Mouse (Mus musculus) lung, postnatal 14 days (tissue): ENCODE measurements around the gene Tmx1.
A peak's percentile ranks its signal among the peaks of the same experiment; 100 is the strongest.

Experiments used
- DNase-seq: peaks from one replicate; pipeline ENCODE4 v3.0.0; 2021

Gene Tmx1

DNA sequence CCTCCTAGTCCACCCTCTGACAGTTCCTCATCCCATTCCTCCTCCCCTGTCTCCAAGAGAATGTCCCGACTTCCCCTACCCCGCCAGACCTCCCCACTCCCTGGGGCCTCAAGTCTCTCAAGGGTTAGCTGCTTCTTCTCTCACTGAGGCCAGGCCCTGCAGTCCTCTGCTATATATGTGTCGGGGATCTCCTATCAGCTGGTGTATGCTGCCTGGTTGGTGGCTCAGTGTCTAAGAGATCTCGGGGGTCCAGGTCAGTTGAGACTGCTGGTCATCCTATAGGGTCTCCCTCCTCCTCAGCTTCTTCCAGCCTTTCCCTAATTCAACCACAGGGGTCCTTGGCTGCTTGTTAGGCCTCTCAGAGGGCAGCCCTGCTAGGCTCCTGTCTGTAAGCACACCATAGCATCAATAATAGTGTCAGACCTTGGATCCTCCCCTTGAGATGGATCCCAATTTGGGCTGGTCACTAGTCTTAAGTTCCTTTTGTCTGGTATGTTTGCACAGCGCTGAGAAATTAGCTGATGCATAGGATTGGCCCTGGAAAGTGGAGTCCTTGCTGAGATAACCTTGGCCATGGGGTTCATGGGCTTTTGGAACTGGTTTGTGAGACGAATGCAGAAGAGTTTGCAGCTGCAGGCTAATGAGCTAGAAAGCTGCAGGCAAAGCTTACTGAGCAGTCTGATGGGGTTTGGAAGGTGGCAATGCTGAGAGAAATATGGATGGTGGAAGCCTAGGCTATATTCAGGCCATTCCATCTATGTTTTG lies 34.0 kb downstream of the Tmx1 start:
- DNase-seq: no peak

GRCm38 (mm10) chr12:70492441-70492840 lies 39.5 kb downstream of the Tmx1 start:
- no peak for DNase-seq

DNA sequence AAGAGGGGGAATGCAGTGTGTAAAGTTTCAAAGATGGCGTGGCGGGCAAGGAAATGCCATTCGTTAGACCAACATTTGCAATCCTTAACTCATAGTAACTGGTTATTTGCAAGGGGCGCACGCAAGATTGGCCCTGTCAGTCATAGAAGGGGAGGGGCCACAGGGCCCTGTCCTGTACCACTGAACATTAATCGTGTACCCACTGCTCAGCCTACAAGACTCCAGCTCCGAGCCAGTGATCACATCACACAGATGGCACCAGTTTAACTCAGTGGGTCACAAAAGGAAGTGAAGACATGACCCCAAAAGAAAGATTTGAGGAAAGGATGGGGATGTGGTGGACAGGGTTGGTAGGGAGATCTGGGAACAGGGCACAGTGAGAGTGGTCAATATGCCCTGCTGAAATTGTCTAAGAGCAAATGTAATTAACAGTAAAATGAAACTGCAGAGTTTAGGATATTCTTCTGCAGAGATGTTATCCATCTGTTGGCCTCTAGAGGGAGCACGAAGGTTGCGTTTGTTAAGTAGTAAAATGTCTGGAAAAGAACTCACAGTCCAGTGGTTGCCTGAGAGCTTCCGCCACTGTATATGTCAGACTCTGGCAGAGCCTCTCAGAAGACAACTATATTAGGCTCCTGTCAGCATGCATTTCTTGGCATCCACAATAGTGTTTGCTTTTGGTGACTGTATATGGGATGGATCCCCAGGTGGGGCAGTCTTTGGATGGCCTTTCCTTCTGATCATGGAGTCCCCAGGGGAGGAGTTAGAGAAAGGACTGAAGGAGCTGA lies 41.8 kb downstream of the Tmx1 start:
- peak; percentile 61 for DNase-seq

DNA sequence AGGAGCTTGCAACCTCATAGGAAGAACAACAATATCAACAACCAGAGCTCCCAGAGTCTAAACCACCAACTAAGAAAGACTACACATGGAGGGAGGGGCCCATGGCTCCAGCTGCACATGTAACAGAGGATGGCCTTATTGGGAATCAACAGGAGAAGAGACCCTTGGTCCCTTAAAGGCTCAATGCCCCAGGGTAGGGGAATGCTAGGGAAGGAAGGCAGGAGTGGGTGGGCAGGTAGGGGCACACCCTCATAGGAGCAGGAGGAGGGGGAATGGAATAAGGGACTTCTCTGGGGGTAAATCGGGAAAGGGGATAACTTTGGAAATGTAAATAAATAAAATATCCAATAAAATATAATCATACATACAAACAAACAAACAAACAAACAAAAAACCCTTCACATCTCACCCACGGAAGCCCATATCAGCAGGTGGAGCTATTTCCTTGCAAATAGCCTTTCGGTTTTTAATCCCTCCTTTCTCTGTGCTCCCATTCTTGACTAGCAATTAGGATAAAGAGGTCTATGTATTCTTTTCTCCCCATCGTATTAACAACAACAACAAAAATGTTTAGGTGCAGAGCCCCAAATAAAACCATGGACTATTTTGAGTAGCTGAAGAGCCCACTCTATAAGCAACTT lies 42.5 kb downstream of the Tmx1 start:
- DNase-seq: peak; percentile 49

- no peak for DNase-seq
Measured at GRCm38 (mm10) chr12:70498091-70498490, 45.2 kb downstream of the Tmx1 start.

DNA sequence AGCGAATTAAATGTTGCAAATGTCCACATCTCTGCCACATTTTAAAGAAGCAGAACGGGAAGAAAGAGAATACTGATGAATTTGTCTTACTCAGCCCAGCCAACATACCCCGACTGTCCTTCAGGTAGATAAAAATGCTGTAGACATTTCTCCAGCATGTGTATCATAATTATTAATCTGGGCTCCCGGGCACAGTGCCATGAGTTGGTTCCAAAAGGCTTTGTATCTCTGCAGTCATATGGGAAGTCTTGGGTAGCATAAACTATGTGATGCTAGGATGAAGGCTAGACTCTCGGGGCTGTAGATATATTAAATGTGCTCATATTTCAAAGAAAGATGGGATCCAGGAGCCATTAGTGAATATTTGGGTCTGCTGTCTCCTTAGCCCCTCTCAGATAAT lies 53.1 kb downstream of the Tmx1 start:
- no peak for DNase-seq

GRCm38 (mm10) chr12:70512023-70512422 lies 59.1 kb downstream of the Tmx1 start:
- no peak for DNase-seq

DNA sequence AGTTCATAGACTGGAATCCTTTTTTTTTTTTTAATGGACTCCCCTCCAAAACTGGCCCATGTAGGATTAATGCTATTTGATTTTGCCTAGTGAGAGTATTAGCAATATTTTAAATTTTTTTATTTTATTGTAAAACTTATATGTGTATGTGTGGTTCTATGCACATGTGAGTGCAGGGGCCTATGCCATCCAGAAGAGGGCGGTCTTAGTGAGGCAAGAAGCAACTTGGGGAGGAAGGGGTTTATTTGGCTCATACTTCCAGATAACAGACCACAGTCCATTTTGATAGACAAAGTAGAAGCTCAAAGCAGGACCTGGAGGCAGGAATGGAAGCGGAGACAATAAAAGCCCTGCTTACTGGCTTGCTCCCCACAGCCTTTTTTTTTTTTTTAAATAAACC lies 59.5 kb downstream of the Tmx1 start:
- DNase-seq: no peak
